Mouse (Mus musculus): ENCODE measurements around the gene Tmem130. TPM values are rescaled to one million over a fixed set of nuclear protein-coding genes. Genes with fewer than 3 reads are reported as not detected.
"Not testable (repeated sequence)": the region's sequence is repeated elsewhere in the genome, so short reads cannot be mapped to it uniquely, and the experiment has no call there.

Gene Tmem130
- total RNA-seq (2021), result 10 to 100 TPM; 41.6 to 49.1 TPM
- long read RNA-seq, experiment 1, transcript Tmem130-201 (8 exons, 2,805 nt), result major isoform, 37 of 66 reads
- long read RNA-seq, experiment 1, partial matches to known transcripts, result 4 of 66 reads
- long read RNA-seq, experiment 1, other reads (novel, unspliced or antisense), result 25 of 66 reads
- long read RNA-seq, experiment 2, transcript Tmem130-201 (8 exons, 2,805 nt), result major isoform, 25 of 79 reads
- long read RNA-seq, experiment 2, partial matches to known transcripts, result 4 of 79 reads
- long read RNA-seq, experiment 2, other reads (novel, unspliced or antisense), result 50 of 79 reads

DNA sequence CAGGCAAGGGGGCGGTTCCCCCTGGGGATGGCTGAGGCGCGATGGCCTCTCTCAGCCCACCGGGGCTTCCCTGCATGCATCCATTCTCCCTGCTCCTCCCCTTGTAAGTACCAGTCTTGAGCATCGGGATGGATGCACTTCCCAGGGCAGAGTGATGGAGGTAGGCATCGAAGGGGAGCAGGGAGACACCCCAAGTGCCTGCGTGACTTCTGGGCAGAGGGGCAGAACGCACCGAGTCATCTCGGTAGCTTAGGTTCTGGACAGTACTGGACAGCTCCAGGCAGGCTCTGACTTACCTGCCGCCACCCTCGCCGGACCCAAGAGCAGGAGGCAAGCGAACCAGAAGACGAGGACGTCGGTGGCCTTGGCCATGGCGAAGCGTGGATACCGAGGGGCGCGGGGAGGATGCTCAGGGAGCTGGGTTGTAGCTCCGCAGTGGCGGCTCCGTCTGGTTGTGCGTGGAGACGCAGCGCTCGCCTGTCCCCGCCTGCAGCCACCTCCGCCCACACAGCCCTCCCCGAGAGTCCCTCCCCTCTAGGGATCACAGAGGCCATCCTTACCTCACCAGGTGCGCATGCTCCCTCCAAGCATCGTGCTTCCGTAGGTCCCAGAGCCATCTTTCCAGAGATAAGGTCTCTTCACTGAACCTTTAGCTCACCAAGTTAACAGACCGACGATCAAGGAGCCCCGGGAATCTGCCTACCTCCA is at the start of gene Tmem130:
Gene Tmem130, minus strand, starts transcription at position 658 of the 708 bp plus-strand sequence.
- DNase-seq (ENCODE audit: low spot score in 2 of 2), result no peak

DNA sequence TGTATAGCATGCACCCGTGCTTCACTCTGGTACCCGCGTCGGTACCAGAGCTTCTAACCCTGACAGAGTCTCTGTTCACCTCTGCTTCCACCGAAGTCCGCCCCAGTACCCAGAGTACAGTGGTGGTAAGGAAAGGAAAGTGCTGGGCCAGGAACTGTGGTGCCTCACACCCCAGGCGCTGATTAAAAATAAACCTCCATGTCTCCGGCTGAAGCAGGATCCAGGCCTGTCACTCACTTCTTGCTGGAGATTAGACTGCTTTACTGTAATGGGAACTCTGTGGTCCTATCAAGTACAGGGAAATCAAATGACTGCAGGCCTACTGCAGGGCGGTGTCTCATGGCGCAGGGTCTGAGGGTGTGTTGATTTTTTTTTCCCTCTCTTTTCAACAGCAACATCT is 45.3 kb upstream of the Tmem130 start:
- no peak for DNase-seq (ENCODE audit: low spot score in 2 of 2)

DNA sequence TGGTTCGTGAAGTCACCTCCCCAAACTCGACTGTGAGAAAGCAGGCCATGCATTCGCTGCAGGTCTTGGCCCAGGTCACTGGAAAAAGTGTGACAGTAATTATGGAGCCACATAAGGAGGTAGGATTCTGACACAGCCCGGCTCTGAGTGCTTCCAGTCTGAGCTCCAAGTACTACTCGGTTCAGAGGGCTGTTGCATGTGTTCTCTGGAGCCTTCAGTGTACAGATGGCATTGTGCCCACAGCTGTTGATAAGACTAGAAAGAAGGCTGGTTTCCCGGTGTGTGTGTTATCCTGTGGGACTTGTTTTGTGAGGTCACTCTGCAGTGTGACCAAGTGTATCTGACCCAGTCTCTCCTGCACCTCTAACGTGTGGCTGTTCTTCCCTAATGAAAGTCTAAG is 42.6 kb upstream of the Tmem130 start:
- no peak for DNase-seq (ENCODE audit: low spot score in 2 of 2)

DNA sequence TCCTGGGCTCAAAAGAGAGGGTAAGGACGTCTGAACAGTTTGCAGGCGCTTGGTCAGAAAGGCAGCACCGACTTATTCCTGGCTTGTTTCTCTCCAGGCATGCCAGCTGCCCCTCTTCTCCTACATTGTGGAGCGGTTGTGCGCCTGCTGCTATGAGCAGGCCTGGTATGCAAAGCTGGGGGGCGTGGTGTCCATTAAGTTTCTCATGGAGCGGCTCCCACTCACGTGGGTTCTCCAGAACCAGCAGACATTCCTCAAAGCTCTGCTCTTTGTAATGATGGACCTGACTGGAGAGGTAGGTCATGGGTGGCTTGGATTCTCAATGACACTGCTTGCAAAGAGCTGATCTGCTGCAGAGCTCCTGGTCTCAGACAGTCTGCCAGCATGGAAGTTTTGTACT is 41.4 kb upstream of the Tmem130 start:
- no peak for DNase-seq (ENCODE audit: low spot score in 2 of 2)

DNA sequence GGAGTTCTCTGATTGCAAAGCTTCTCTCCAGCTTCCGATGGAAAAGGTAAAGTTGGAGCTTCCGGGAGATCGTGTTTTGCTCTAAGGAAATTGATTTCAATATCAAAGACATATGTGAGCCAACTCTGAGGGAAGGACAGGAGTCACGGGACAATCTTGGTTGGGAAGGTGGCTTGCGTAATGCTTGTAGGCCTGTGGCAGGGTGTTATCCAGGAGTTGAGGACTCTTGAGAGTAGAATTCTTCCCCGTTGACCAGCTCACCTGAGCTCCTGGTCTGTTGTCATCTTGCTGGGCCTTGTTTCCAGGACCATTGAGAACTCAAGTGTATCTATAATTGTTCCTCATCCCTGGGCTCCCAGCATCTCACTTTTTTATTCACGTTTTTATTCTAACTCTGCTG is 35.5 kb upstream of the Tmem130 start:
- no peak for DNase-seq (ENCODE audit: low spot score in 2 of 2)

DNA sequence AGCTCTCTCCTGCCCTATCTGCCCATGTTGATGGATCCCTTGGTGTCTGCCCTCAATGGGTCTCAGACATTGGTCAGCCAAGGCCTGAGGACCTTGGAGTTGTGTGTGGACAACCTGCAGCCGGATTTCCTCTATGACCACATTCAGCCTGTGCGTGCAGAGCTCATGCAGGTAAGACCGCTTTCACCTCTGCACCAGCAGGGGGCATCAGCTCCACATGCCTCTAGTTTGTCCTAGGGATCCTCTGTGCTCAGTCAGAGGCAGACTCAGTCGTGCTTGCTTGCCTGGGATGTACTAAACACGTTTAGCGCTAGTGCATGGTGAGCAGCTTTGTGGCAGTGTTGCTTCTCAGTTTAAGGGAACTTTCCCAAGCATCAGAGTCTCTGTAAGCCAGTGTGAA is 33.1 kb upstream of the Tmem130 start:
- no peak for DNase-seq (ENCODE audit: low spot score in 2 of 2)

DNA sequence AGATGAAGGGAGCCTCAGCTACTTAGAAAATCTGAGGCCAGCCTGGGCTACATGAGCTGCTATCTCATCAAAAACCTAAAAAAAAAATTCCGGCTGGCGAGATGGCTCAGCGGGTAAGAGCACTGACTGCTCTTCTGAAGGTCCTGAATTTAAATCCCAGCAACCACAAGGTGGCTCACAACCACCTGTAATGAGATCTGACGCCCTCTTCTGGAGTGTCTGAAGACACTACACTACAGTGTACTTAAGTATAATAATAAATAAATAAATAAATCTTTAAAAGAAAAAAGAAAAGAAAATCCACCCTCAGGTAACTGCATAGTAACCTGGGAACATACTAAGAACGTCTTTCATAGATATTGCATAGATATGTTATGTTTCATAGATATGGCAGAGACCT is 31.8 kb upstream of the Tmem130 start:
- no peak for DNase-seq (ENCODE audit: low spot score in 2 of 2)

DNA sequence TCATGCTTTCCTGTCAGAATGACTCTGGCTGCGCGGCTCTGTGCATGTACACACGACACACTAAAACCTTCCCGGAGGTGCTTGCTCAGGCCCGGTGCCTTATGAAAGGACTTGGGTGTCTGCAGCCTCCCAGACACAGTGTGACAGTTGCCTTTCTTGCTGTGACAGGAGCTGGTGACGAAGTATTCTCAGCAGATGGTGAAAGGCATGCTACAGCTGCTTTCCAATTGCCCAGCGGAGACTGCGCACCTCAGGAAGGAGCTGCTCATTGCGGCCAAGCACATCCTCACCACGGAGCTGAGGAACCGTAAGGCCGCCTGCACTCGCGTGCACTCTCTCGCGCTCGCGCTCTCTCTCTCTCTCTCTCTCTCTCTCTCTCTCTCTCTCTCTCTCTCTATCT is 24.8 kb upstream of the Tmem130 start:
- no peak for DNase-seq (ENCODE audit: low spot score in 2 of 2)

DNA sequence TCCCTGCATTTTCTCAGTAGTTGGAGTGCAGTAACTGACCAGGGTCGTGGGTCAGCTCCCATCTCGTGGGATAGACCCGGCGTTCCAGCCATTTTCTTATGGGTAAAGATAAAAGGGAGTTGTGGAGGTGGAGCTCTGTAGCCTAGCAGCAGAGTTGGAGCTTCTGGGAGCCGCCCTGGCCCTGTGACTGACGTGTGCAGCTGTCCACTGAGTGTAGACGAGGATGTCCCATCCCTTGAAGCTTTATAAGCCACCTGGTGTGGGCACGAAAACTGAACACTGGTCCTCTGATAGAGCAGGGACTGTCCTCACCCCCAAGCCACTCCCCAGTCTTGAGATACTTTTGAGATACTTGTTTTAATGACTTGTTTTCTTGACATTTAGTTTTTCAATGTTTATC is 19.0 kb upstream of the Tmem130 start:
- no peak for DNase-seq (ENCODE audit: low spot score in 2 of 2)

DNA sequence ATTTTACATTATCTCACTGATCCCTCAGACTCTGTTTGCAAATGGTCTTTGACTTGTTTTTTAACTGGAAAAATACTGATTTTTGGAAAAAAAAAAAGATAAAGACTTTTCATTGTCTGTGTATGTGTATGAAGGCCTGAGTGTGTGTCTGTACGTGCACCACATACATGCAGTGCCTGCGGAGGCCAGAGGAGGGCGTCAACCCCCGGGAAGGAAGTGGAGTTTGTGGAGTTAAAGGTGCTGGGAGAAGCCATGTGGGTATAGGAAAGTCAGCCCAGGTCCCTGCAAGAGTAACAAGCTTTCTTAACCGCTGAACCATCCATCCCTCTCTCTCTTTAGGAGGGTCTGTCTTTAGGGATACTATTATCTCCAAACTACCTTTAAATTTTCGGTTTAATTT is 11.6 kb upstream of the Tmem130 start:
- DNase-seq (ENCODE audit: low spot score in 2 of 2), result no peak

DNA sequence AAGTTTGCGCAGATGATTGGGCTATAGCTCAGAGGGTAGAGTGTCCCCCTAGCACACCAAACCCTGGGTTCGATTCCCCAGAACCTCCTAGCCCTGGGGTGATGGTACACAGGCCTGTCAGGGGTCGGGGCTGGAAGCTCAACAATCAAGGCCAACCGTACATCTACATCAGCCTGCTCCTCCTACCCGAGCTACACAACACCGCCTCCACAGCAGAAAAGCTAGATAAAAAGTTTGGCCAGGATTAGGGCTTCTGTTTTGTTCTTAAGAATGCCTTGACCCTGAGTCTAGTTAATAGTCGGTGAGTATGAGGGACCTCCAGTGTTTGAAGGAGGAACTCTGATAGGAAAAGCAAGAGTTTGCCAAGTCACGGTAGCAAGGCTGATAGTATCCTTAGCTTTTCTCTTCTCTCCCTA is 7.5 kb upstream of the Tmem130 start:
- no peak for DNase-seq (ENCODE audit: low spot score in 2 of 2)

DNA sequence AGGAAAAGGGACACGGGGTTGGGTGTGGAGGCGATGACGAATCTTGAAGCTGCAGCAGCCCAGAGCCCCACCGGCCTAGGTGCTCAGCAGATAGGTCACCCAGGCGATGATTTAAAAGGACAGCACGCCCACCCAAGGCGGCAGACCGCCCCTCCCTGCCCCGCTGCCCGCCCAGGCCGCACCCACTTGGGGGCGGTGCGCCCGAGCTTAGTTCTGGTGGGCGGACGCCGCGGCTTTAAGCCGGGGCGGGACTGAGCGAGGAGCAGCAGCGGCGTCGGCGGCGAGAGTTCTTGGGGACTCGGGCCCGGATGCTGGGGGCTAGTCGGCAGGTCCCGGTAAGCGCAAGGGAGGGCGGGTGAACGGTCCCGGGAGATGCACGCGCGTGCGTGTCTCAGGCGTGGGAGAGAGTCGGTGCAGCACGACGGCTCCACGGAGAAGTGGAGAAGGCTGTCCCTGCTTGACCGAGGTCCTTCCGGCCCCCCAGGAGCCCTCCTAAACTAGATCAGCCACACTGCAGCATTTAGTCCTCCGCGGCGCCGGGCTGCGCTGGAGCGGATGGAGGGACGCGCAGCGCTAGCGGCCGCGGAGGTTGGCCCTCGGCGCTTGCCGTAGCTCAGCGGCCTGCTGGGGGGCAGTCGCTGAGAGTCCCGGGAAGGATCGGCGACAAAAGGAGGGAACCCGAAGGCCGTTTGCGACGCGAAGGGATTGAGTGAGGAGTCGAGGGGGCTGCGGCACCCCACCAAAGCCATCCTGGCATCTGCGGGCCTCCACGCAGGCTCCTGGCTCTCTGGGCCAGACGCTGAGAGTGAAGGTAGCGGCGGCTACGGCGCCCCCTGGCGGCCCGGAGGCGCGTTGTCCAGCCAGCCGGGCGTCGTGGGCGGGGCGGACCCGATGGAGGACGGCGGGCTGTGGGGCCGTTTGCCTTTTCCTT is 6.6 kb upstream of the Tmem130 start:
- peak; percentile 82 to 84 for DNase-seq (ENCODE audit: low spot score in 2 of 2)

DNA sequence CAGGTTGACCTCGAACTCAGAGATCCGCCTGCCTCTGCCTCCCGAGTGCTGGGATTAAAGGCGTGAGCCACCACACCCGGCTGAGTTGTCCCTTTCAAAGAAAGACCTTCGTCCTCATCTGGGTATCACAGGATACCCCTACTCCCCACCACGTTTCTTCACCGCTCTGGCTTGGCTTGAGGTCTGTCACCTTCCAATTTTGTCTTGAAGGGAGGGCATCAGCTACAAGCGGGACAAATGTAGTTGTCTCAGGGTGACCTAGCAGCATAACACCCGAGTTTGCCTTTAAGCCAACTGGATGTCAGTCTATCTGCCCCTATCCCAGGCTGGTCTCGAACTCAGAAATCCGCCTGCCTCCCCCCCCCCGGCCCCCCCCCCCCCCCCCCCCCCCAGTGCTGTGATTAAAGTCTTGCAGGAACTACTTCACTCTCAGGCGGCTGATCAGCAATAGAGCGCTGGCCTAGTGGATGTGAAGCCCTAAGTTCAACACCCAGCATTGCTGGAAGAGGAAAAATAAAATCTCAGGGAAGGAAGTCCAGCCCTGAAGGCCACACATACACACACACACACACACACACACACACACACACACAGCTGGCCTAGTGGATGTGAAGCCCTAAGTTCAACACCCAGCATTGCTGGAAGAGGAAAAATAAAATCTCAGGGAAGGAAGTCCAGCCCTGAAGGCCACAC is 5.6 kb upstream of the Tmem130 start, which contains the start of gene Trrap:
Gene Trrap, plus strand, starts transcription at position 627 of the 693 bp plus-strand sequence.
- DNase-seq (ENCODE audit: low spot score in 2 of 2), result not testable (repeated sequence)

DNA sequence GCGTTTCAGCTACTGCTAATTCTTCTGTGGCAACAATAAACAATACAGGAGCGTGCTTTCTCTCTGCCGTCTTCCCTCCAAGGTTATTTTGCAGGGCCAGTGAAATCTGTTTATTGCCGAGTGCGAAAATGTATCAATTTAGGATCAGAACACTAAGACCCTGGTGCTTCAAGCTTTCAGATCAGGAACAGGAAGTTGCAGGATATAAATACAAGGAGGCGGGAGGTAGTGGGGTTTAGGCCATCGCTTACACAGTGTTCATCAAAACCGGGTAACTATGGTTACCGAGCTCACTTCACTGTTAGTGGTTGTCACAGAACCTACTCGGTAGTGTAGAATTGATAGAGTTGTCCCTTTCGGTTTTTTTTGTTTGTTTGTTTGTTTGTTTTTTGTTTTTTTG is 5.0 kb upstream of the Tmem130 start:
- no peak for DNase-seq (ENCODE audit: low spot score in 2 of 2)

DNA sequence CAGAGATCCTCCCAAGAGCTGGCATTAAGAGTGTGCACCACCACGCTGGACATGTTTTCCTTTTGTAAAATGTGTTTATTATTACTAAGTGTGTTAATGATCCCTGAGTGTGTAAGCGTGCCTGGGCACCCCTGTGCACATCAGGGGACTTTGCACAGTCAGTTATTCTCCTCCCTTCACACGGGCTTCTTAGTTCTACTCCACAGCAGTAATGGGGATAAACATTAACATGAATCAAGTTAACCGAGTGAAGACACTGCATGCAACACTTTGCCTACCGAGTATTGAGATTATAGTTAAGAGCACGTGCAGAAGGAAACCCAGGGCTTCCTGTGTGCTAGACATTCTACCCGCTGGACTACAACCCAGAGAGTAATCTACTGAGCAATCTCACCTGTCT is 4.4 kb upstream of the Tmem130 start:
- no peak for DNase-seq (ENCODE audit: low spot score in 2 of 2)

DNA sequence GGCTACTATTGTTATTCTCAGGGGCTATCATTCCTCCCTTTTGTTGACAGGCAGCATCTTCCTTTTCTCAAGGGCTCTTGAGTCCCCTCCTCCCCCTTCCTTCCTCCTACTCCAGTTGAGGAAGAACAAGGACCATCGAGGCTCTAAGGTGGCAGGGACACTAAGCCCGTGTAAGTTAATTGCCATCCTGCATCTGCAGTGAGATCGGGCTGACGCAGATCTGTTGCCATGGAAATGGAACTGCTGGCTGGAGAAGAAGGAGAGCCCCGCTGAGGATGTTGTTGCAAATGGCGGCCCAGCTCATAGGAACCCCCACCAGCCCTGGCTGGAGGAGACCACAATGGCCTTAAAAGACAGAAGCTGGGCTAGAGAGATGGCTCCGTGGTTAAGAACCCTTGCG is 3.2 kb downstream of the Tmem130 start:
- DNase-seq (ENCODE audit: low spot score in 2 of 2), result no peak

DNA sequence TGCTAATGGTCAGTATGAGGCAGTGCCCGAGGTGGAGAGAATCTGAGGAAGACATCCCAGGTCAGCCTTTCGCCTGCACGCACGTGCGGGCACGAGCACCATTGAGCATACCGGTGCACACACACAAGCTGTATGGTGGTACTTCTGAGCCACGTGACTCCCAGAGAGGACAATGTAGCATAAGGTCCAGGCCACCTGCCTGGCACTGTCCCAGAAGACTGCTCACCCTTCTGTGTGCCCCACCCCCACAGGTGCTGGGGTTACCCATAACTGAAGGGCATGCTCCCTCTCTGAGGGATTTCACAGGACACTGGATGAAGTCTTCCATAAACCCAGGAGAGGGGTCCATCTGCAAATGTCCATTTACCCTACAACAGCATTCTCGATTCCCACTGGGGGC is 4.2 kb downstream of the Tmem130 start:
- DNase-seq (ENCODE audit: low spot score in 2 of 2), result no peak

DNA sequence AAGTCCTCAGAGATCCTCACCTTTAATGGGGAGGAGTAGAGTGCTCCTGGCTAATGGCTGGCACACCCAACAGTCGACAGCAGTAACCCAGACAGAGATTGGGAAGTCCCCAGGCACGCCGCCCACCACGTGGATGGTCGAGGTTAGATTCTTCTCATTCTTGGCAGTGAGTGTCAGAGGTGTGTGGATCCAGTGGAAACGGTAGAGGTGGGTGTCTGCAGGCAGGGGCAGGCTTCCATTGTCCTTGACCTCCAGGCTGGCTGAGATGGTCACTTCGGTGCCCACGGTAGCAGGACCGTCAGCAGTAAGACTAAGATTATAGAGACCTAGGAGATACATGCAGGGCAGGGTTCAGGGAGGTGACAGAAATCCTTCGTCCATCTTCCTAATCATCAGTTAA is 6.4 kb downstream of the Tmem130 start:
- no peak for DNase-seq (ENCODE audit: low spot score in 2 of 2)

DNA sequence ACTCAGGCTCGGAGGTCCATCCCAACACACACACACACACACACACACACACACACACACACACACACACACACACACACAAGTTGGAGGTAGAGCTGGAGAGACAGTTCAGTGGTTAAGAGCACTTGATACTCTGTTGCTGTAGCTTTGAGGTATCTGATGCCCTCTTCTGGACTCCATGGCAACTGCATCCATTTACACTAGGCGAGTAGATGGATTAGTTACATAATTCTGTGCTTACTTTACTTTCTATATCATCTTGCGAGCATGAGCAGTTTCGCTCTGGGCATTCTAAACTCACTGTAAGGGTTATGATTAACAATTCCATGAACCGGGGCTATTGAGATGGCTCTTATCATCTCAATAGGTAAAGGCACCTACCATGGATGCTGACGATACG is 8.6 kb downstream of the Tmem130 start:
- DNase-seq (ENCODE audit: low spot score in 2 of 2), result no peak

DNA sequence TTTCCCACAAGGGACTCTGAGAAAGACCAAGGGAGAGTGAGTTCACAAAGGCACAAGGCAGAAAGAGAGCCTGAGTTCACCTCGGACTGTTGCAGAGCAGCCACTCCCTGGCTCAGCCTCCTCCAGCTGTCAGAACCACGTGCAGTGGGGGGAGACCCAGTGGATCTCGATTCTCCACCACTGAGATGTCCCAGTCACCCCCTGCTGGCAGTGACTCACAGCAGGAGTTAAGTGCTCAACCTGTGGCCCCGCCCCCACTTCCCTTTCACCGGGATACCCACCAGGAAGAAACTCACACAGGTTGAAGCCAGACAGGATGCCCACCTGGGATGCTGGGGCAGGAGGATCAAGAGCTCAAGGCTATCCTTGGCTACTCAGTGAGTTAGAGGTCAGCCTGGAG is 9.2 kb downstream of the Tmem130 start:
- no peak for DNase-seq (ENCODE audit: low spot score in 2 of 2)

DNA sequence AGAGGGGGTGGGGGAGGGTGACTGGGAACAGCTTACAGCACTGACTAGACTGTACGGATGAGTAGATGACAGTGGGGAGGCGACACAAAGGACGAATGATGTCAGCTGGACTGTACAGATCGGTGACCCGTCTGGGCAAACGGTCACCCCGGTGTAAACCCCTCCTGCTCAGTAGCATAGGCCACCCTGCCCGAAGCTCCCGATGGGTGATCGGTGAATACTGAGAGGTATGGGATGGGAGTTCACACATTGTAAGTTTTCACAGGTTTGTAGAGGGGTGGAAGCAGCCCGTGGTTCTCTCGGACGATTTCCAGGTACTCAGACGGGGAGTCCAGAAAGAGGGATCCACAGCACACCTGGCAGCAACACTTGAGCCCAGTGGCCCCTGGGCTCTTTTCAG is 24.5 kb downstream of the Tmem130 start:
- no peak for DNase-seq (ENCODE audit: low spot score in 2 of 2)
